Mouse (Mus musculus): ENCODE results near the gene Rab9. TPM values are rescaled to one million over a fixed set of nuclear protein-coding genes. Genes with fewer than 3 reads are reported as not detected.

Rab9 gene
- polyA plus RNA-seq, 1 experiment from 2014 or later = 53.6 TPM

DNA sequence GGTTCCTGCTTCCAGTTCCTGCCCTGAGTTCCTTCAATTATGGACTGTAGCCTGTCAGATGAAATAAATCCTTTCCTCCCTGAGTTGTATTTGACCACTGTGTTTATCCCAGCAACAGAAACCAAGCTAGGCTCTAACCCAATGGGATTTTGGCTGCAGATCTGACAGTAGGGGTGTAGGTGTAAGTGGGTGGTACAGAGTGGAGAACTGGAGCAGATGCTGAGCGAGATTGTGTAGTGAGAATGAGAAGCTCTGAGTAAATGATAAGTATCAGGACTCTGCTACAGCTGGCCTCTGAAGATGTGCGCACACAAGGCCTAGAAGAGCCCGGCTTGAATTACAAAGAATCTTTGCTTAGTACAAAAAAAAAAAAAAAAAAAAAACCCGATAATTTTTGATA, 32.4 kb upstream of the Rab9 start:
- Histone ChIP-seq H3K9ac (ENCODE audit: low read length) (no peak overlapping the region), H3K9me3 (ENCODE audit: control insufficient read depth, low read length) (no peaks in the 10 kb centered on the region), H3K27me3 (ENCODE audit: control insufficient read depth, insufficient read depth, low read length) (no peaks in the 10 kb centered on the region; the same call in 1 of the 2 replicates), H3K4me3 (ENCODE audit: low read depth, low read length) (no peak overlapping the region), H3K27ac (ENCODE audit: low read depth, low read length) (no peak overlapping the region), H3K4me2 (ENCODE audit: low read depth, low read length, severe bottlenecking) (no peak overlapping the region), H3K4me1 (replicated peaks; ENCODE audit: control insufficient read depth, insufficient read depth, low read length) (no peaks in the 10 kb centered on the region), H3K36me3 (ENCODE audit: control insufficient read depth, insufficient read depth, low read length) (no peaks in the 10 kb centered on the region)
- DNase-seq (ENCODE audit: low spot score) = no peak
- WGBS = 91% methylated on average over 4 of the region's 4 CpGs
- no peak for ATAC-seq (replicated peaks; ENCODE audit: low FRiP score)

DNA sequence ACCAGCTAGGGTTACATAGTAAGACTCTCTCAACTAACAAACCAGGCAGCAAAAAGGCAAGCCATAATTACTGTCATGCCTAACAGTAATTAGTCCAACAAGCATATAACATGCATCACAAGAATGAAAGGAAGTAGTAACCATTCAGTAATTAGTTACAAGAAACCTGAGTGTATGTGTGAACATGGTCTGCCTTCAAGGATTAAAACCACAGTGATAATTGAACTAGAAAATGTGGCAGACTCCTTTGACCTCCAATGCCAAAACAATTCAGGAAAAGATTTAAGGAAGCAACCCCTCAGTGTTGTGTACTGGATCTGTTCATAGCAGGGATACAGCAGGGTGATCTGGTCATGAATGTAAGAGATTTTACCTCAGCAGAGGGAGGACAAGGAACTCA, 31.4 kb upstream of the Rab9 start:
- no peaks in the 10 kb centered on the region for H3K4me1 ChIP-seq (replicated peaks; ENCODE audit: control insufficient read depth, insufficient read depth, low read length)
- no peaks in the 10 kb centered on the region; the same call in 1 of the 2 replicates for H3K27me3 ChIP-seq (ENCODE audit: control insufficient read depth, insufficient read depth, low read length)
- no peak overlapping the region for H3K9ac ChIP-seq (ENCODE audit: low read length)
- ATAC-seq (replicated peaks; ENCODE audit: low FRiP score) (no peak), DNase-seq (ENCODE audit: low spot score) (no peak)
- H3K4me2 ChIP-seq (ENCODE audit: low read depth, low read length, severe bottlenecking) = no peak overlapping the region
- no peaks in the 10 kb centered on the region for H3K36me3 ChIP-seq (ENCODE audit: control insufficient read depth, insufficient read depth, low read length)
- no peak overlapping the region for H3K4me3 ChIP-seq (ENCODE audit: low read depth, low read length)
- H3K27ac ChIP-seq (ENCODE audit: low read depth, low read length) = no peak overlapping the region
- H3K9me3 ChIP-seq (ENCODE audit: control insufficient read depth, low read length) = no peaks in the 10 kb centered on the region

DNA sequence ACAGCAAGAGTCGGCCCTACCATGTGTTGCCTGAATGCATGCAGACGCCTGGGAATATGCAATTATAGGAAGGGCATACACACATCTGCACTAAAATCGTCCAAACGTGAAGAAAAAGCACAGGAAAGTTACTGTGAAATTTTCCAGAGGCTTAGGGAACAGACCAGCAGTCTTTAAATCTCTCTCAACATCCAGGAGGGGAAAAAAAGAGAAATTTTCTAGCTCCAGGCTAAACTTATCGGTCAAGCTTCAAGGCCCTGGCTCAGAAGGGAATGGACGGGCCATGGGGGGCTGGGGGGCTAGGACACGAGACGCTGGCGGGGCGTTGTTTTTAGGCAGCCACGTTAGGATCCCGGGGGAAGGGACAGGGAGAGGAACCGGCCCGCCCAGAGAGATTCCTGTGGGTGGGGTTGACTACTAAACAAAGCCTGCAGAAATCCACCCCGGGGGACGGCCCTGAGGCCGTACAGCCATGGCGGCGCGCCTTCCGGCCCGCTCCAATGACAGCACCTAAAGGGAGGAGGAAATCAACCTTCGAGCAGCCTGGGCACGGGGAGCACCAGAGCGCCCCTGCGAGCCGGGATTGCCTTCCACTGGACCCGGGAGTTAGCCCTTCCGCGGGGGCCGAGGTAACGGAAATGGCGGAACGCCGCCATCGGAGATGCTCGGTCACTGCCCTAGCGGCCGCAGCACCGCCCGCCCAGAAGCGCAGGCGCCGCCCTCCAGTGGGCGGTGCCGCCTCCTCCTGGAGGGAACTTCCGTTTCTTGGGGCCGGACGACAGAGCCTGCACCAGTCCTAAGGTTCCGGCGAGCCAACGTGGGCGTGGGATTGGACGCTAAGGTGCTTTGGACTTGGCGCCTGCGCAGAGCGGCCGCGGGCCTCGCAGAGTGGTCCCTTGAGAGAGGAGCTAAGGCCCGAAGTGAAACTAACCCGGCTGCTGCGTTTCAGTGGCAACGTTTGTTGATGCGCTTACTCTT, 30.4 kb upstream of the Rab9 start:
- Histone ChIP-seq H3K27me3 (ENCODE audit: control insufficient read depth, insufficient read depth, low read length) (no peaks in the 10 kb centered on the region; the same call in 1 of the 2 replicates), H3K4me1 (replicated peaks; ENCODE audit: control insufficient read depth, insufficient read depth, low read length) (no peaks in the 10 kb centered on the region), H3K36me3 (ENCODE audit: control insufficient read depth, insufficient read depth, low read length) (no peaks in the 10 kb centered on the region), H3K4me2 (ENCODE audit: low read depth, low read length, severe bottlenecking) (peak overlapping the region; percentile 48), H3K9me3 (ENCODE audit: control insufficient read depth, low read length) (no peaks in the 10 kb centered on the region), H3K9ac (ENCODE audit: low read length) (peak overlapping the region; percentile 75), H3K27ac (ENCODE audit: low read depth, low read length) (peak overlapping the region; percentile 91), H3K4me3 (ENCODE audit: low read depth, low read length) (peak overlapping the region; percentile 41)
- ATAC-seq (replicated peaks; ENCODE audit: low FRiP score) = peak; percentile 98
- 24% methylated on average over 59 of the region's 65 CpGs for WGBS
- DNase-seq (ENCODE audit: low spot score) = peak; percentile 92

DNA sequence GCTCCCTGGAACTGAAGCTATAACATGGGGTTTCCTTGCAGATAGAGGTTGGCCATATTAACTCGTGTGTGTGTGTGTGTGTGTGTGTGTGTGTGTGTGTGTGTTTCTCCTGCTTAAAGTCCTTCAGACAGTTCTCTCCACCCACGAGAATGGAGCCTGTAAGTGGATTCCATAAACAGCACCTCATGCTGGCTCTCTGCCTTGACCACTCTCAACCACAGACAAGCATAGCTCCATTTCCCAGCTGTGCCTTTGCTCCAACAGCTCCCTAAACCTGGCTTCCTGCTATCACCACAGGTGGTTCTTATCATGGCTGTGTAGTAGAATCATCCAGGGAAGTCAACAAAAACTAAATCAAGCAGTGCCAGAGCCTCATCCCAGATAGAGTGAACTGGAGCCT, 24.8 kb upstream of the Rab9 start:
- no peaks in the 10 kb centered on the region for H3K27me3 ChIP-seq (ENCODE audit: control insufficient read depth, insufficient read depth, low read length)
- H3K36me3 ChIP-seq (ENCODE audit: control insufficient read depth, insufficient read depth, low read length) = no peaks in the 10 kb centered on the region; the same call in 1 of the 2 replicates
- H3K9me3 ChIP-seq (ENCODE audit: control insufficient read depth, low read length) = no peaks in the 10 kb centered on the region
- ATAC-seq (replicated peaks; ENCODE audit: low FRiP score) (no peak), DNase-seq (ENCODE audit: low spot score) (no peak)
- H3K27ac ChIP-seq (ENCODE audit: low read depth, low read length) = no peak overlapping the region
- 63% methylated on average over 2 of the region's 2 CpGs for WGBS
- no peak overlapping the region for H3K4me3 ChIP-seq (ENCODE audit: low read depth, low read length)
- no peak overlapping the region for H3K4me2 ChIP-seq (ENCODE audit: low read depth, low read length, severe bottlenecking)
- H3K4me1 ChIP-seq (replicated peaks; ENCODE audit: control insufficient read depth, insufficient read depth, low read length) = no peaks in the 10 kb centered on the region
- H3K9ac ChIP-seq (ENCODE audit: low read length) = no peak overlapping the region

DNA sequence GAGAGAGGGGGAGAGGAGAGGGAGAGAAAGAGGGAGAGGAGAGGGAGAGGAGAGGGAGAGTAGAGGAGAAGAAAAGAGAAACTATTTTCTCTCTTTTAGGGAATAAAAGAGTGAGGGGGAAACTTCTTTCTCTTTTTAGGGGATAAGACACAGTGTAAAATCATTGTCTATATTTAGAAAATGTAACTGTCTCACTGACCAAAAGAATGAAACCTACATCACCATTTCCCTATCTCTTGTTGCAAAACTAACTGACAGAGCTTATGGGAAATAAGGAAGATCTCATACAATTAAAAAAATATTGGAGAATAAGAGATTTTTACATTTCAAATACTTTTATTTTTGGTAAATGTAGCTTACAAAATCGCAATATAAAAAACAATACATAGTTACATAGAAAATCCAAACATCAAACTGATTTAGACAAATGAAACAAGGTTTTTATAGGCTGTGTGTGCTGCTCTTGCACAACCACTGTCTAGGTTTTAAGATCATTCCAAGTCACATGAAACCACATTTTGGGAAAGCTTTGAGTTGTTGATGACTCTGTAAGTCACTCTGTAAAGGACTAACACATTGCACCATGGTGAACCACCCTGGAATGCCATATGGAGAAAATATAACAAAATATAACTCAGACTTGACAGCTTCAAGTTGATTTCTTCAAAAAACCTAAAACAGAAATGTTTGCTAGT, 20.0 kb upstream of the Rab9 start:
- WGBS = 73% methylated on average over 1 of the region's 1 CpGs
- Histone ChIP-seq H3K9me3 (ENCODE audit: control insufficient read depth, low read length) (no peaks in the 10 kb centered on the region), H3K4me1 (replicated peaks; ENCODE audit: control insufficient read depth, insufficient read depth, low read length) (no peaks in the 10 kb centered on the region), H3K27ac (ENCODE audit: low read depth, low read length) (no peak overlapping the region), H3K9ac (ENCODE audit: low read length) (no peak overlapping the region), H3K4me3 (ENCODE audit: low read depth, low read length) (no peak overlapping the region), H3K36me3 (ENCODE audit: control insufficient read depth, insufficient read depth, low read length) (no peaks in the 10 kb centered on the region; the same call in 1 of the 2 replicates), H3K27me3 (ENCODE audit: control insufficient read depth, insufficient read depth, low read length) (peaks cover 2% of the 10 kb centered on the region; the same call in 1 of the 2 replicates), H3K4me2 (ENCODE audit: low read depth, low read length, severe bottlenecking) (no peak overlapping the region)
- DNase-seq (ENCODE audit: low spot score) (no peak), ATAC-seq (replicated peaks; ENCODE audit: low FRiP score) (no peak)

DNA sequence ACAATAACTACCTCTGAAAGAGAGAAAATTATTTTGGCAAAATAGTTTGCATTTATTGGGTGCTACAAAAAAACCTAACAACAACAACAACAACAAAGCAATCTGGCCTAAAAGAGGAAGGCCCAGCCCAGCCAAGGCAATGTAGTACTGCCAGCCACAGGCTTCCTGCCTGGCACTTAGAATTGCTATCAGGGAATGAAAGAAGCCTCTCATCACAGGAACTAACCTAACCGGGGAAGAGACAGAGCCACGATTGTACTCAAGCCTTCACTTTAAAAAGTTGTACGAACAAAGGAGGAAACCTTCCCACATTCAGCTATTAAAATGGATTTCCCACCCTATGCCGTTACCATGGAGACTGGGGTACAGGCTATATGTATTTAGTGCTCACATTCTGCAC, 18.1 kb upstream of the Rab9 start:
- Histone ChIP-seq H3K4me2 (ENCODE audit: low read depth, low read length, severe bottlenecking) (no peak overlapping the region), H3K27me3 (ENCODE audit: control insufficient read depth, insufficient read depth, low read length) (peaks cover 2% of the 10 kb centered on the region; the same call in 1 of the 2 replicates), H3K27ac (ENCODE audit: low read depth, low read length) (no peak overlapping the region), H3K36me3 (ENCODE audit: control insufficient read depth, insufficient read depth, low read length) (no peaks in the 10 kb centered on the region; the same call in 1 of the 2 replicates), H3K4me1 (replicated peaks; ENCODE audit: control insufficient read depth, insufficient read depth, low read length) (no peaks in the 10 kb centered on the region), H3K9ac (ENCODE audit: low read length) (no peak overlapping the region), H3K4me3 (ENCODE audit: low read depth, low read length) (no peak overlapping the region), H3K9me3 (ENCODE audit: control insufficient read depth, low read length) (no peaks in the 10 kb centered on the region)
- ATAC-seq (replicated peaks; ENCODE audit: low FRiP score) (peak; percentile 58), DNase-seq (ENCODE audit: low spot score) (no peak)
- WGBS = 57% methylated on average over 4 of the region's 4 CpGs

DNA sequence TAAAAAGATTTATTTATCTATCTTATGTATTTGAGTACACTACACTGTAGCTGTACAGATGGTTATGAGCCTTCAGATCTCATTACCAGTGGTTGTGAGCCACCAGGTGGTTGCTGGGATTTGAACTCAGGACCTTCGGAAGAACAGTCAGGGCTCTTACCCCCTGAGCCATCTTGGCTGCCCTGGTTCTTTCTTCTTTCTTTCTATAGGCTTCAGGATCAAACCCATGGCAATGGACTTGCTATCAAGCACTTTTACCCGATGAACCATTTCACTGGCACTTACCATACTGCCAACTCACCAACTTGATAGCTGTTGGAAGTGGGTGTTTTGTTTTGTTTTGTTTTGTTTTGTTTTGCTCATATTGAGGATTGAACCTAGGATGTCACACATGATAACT, 15.4 kb upstream of the Rab9 start:
- WGBS = 88% methylated on average over 2 of the region's 2 CpGs
- H3K27ac ChIP-seq (ENCODE audit: low read depth, low read length) = no peak overlapping the region

DNA sequence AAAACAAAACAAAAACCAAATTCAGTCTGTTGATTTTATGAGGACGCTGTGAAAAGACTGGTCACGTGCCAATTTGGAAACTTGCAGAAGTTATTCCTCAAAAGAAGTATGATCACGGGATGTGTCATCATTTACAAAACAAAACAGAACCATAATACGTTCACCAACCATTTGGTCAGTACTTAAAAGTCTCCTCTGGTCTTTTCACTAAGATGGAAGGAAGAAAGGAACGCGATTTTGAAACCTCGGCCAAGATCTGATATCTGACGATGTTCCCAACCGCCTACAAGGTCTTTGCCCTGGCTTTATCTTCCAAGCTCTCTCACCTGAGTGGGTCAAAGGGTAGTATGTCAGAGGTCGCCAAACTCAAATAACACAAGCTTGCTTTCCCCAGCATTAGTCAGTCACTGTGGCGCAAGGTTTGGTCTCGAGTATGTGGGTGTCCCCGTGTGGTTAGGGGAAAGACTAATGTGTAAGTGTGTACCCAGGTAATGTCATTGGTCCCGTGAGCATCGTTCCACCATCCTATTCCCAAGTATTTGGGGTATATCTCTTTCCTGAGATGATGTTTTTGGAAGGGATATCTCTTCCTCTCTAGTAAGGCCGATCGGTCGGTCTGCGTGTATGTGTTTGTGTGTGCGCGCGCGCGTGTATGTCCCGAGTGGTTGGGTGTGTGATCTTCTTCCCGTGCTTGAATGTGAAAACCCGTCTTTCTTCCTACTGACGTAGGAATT, 869 bp downstream of the Rab9 start:
- ATAC-seq (replicated peaks; ENCODE audit: low FRiP score) (no peak; the same call in 1 of the 2 replicates), DNase-seq (ENCODE audit: low spot score) (no peak)
- no peaks in the 10 kb centered on the region for H3K9me3 ChIP-seq (ENCODE audit: control insufficient read depth, low read length)
- H3K9ac ChIP-seq (ENCODE audit: low read length) = peak overlapping the region; percentile 70
- WGBS = 25% methylated on average over 28 of the region's 28 CpGs
- no peak overlapping the region for H3K27ac ChIP-seq (ENCODE audit: low read depth, low read length)
- H3K4me1 ChIP-seq (replicated peaks; ENCODE audit: control insufficient read depth, insufficient read depth, low read length) = no peaks in the 10 kb centered on the region
- H3K4me2 ChIP-seq (ENCODE audit: low read depth, low read length, severe bottlenecking) = peak overlapping the region; percentile 53
- no peaks in the 10 kb centered on the region for H3K36me3 ChIP-seq (ENCODE audit: control insufficient read depth, insufficient read depth, low read length)
- no peaks in the 10 kb centered on the region; the same call in 1 of the 2 replicates for H3K27me3 ChIP-seq (ENCODE audit: control insufficient read depth, insufficient read depth, low read length)
- peak overlapping the region; percentile 55 for H3K4me3 ChIP-seq (ENCODE audit: low read depth, low read length)

More for the DNA sequence above, 15.4 kb upstream of the Rab9 start:
- Histone ChIP-seq H3K9me3 (ENCODE audit: control insufficient read depth, low read length) (no peaks in the 10 kb centered on the region), H3K4me1 (replicated peaks; ENCODE audit: control insufficient read depth, insufficient read depth, low read length) (no peaks in the 10 kb centered on the region), H3K9ac (ENCODE audit: low read length) (no peak overlapping the region), H3K27me3 (ENCODE audit: control insufficient read depth, insufficient read depth, low read length) (peaks cover 2% of the 10 kb centered on the region; the same call in 1 of the 2 replicates), H3K4me3 (ENCODE audit: low read depth, low read length) (no peak overlapping the region), H3K36me3 (ENCODE audit: control insufficient read depth, insufficient read depth, low read length) (no peaks in the 10 kb centered on the region), H3K4me2 (ENCODE audit: low read depth, low read length, severe bottlenecking) (no peak overlapping the region)
- ATAC-seq (replicated peaks; ENCODE audit: low FRiP score) (no peak), DNase-seq (ENCODE audit: low spot score) (no peak)
